Mouse (Mus musculus) stomach, postnatal 0 days (tissue): ENCODE measurements at regions not wholly inside any gene's neighbourhood (a gene's known extent, or its start where the extent isn't known, plus 50 kb on each side); places are given as distances from the start of the nearest gene placed in this dataset.

Source experiments
- ATAC-seq: fragments of 200-750 bp; cut with Nextera tagmentation; 2 replicates; pipeline ENCODE4 v1.8.0; 2017; ENCODE audit not compliant: low FRiP score, low TSS enrichment
- DNase-seq: peaks from one replicate; pipeline ENCODE4 v3.0.0-alpha.2; 2016; ENCODE audit warnings: low spot score
- H3K27ac ChIP-seq: fragments of 300-500 bp; sonication (generic); replicated peaks from 2 replicates; pipeline ENCODE4 v1.5.1; 2014; ENCODE audit warnings: mild to moderate bottlenecking, control low read depth
- H3K27me3 ChIP-seq: fragments of 300-500 bp; sonication (generic); 2 replicates; pipeline ENCODE4 v1.6.1; 2014; ENCODE audit warnings: low read length; ENCODE audit not compliant: control insufficient read depth, insufficient read depth
- H3K36me3 ChIP-seq: fragments of 300-500 bp; sonication (generic); 2 replicates; pipeline ENCODE4 v1.6.1; 2014; ENCODE audit warnings: low read length, mixed read lengths; ENCODE audit not compliant: control insufficient read depth, insufficient read depth
- H3K4me1 ChIP-seq: fragments of 300-500 bp; sonication (generic); replicated peaks from 2 replicates; pipeline ENCODE4 v1.6.1; 2014; ENCODE audit warnings: antibody characterized with exemption; ENCODE audit not compliant: control insufficient read depth, insufficient read depth
- H3K4me2 ChIP-seq: fragments of 300-500 bp; sonication (generic); replicated peaks from 2 replicates; pipeline ENCODE4 v1.6.1; 2014; ENCODE audit warnings: low read depth, mild to moderate bottlenecking, control low read depth, moderate library complexity
- H3K4me3 ChIP-seq: fragments of 300-500 bp; sonication (generic); 2 replicates; pipeline ENCODE4 v1.5.1; 2014; ENCODE audit warnings: low read depth, low read length, control low read depth
- H3K9ac ChIP-seq: fragments of 300-500 bp; sonication (generic); 2 replicates; pipeline ENCODE4 v1.6.1; 2014; ENCODE audit warnings: mild to moderate bottlenecking, low read length, control low read depth, mixed read lengths
- H3K9me3 ChIP-seq: fragments of 300-500 bp; sonication (generic); 2 replicates; pipeline ENCODE4 v1.6.1; 2016; ENCODE audit warnings: low read length; ENCODE audit not compliant: control insufficient read depth
- CTCF ChIP-seq: IDR thresholded peaks from 2 replicates; pipeline ENCODE4 v1.5.1; 2016; ENCODE audit warnings: antibody characterized with exemption, low read depth, mild to moderate bottlenecking, moderate library complexity
- EP300 ChIP-seq: optimal IDR thresholded peaks from 2 replicates; pipeline ENCODE3; 2016; ENCODE audit warnings: antibody characterized with exemption
- WGBS: fragments of 180-500 bp; shearing (Covaris S2); extraction: QIAGEN DNeasy Blood & Tissue Kit; methylation state at CpG from one replicate; pipeline ENCODE4 v1.1.7; 2014; 5-methylcytosine and 5-hydroxymethylcytosine counted together

DNA sequence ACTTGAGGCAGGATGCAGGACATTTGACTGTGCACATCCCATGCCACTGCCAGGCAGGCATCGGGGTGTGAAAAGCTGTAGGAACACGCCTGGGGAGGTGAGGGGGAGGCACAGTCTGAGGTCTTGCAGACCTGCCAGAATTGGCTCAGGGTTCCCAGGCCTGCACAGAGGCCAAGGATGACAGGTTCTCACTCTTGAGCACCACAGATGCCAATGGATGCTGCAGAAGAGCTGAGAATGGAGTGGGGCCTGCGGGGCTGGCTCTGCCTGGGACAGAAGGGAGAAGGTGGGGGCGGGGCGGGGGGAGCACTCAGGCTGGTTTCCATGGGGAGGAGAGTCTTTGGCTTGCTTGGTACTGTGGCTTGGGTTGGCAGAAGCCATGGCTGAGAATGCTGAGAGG is 469.2 kb upstream of the Syt1 start:
- no peak overlapping the region for H3K9ac ChIP-seq
- no peak for TF ChIP-seq CTCF
- no peak for TF ChIP-seq EP300
- H3K4me1 ChIP-seq = no peaks in the 10 kb centered on the region
- H3K36me3 ChIP-seq = no peaks in the 10 kb centered on the region
- DNase-seq = no peak
- H3K9me3 ChIP-seq = no peaks in the 10 kb centered on the region
- no peak overlapping the region for H3K4me3 ChIP-seq
- no peak for ATAC-seq
- H3K27ac ChIP-seq = no peak overlapping the region
- H3K4me2 ChIP-seq = no peak overlapping the region
- WGBS = 78% methylated on average over 5 of the region's 5 CpGs
- no peaks in the 10 kb centered on the region for H3K27me3 ChIP-seq

DNA sequence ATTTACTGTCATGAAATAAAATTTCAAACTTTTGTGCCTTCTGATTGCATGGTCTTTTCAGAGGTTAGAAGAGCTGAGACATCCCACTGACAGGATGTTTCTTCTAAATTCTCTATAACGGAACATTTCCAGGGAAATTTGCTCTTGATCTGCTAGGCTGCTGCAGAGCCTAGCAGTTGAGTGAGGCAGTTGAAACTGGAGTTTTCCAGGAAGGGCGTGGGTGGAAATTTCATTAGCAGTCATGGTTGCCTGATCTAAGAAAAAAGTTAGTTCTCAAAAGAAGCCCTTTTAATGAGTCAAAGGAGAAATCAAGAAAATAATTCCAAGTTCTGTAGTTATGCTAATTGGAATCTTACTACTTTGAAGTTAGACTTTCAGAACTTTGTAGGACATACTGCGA is 455.7 kb upstream of the Syt1 start:
- Histone ChIP-seq H3K9ac (no peak overlapping the region), H3K27ac (no peak overlapping the region), H3K36me3 (no peaks in the 10 kb centered on the region), H3K9me3 (no peaks in the 10 kb centered on the region), H3K4me2 (no peak overlapping the region), H3K27me3 (no peaks in the 10 kb centered on the region), H3K4me1 (no peaks in the 10 kb centered on the region), H3K4me3 (no peak overlapping the region)
- WGBS = 78% methylated on average over 3 of the region's 3 CpGs
- DNase-seq = no peak
- TF ChIP-seq CTCF = no peak
- ATAC-seq = no peak

DNA sequence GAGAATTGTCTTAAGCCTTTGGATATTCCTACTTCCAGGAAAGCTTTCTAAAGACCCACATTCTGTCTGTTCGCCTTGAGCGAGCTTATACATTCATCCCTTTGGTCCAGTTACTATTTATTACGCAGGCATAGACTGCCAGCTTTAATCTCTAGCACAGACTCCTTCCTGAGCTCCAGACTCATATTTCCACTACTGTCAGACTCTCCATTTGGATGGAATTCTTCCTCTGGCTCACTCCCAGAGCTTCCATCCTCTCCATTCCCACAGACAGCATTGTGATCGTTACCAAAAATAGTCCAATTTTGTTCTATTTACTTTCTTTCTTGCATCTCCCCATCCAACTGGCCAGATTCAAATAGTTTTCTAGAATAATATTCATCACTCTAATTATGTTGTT is 420.3 kb upstream of the Syt1 start:
- DNase-seq = no peak
- WGBS = 57% methylated on average over 4 of the region's 4 CpGs
- H3K27ac ChIP-seq = no peak overlapping the region
- no peak overlapping the region for H3K4me2 ChIP-seq
- H3K4me1 ChIP-seq = no peaks in the 10 kb centered on the region
- no peaks in the 10 kb centered on the region for H3K9me3 ChIP-seq
- H3K27me3 ChIP-seq = no peaks in the 10 kb centered on the region
- no peak for TF ChIP-seq EP300
- TF ChIP-seq CTCF = no peak
- H3K9ac ChIP-seq = no peak overlapping the region
- no peak for ATAC-seq
- H3K4me3 ChIP-seq = no peak overlapping the region
- H3K36me3 ChIP-seq = no peaks in the 10 kb centered on the region

DNA sequence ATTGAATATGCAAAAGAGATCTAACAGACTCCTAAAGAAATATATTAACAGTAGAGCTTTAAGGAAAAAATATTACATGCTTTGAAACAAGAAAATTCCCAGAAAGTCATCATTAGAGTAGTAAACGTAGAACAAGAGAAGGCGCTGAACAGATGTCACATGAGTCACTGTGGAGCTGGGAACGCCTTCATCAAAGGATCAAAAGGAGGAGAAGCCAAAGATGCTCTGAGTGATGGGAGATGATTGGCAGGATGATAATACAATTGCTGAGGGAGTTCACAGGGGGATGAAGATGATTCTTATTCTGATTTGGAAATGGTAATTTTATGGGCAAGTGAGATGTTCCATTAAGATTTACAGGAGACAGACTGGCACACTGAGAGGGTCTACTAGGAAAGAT is 417.1 kb upstream of the Syt1 start:
- Histone ChIP-seq H3K4me3 (no peak overlapping the region), H3K27ac (no peak overlapping the region), H3K4me1 (no peaks in the 10 kb centered on the region), H3K36me3 (no peaks in the 10 kb centered on the region), H3K9me3 (no peaks in the 10 kb centered on the region), H3K9ac (no peak overlapping the region), H3K4me2 (no peak overlapping the region), H3K27me3 (no peaks in the 10 kb centered on the region)
- DNase-seq (no peak), ATAC-seq (no peak)
- no peak for TF ChIP-seq EP300
- no peak for TF ChIP-seq CTCF
- 84% methylated on average over 3 of the region's 3 CpGs for WGBS

DNA sequence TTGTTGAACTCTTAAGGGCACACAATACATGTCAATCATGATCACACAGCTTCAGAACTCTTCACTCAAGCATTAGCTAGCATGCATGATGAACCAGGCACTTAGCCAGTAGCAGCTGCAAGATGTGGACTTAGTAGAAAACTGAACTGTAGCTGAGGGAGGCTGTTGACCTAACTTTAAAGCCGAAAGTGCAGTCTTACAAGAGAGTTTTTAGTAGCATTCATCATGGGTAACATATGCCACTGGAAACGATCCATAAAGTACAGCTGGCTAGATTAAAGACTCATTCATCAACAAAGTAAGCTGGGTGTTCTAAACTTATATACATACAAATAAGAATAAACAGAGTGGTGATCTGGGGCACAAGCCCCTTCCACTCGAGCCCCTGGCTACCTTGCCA is 396.2 kb upstream of the Syt1 start:
- no peak for ATAC-seq
- WGBS = 36% methylated on average over 3 of the region's 3 CpGs
- Histone ChIP-seq H3K9me3 (no peaks in the 10 kb centered on the region), H3K27ac (no peak overlapping the region), H3K4me2 (no peak overlapping the region), H3K4me1 (no peaks in the 10 kb centered on the region), H3K36me3 (no peaks in the 10 kb centered on the region), H3K27me3 (no peaks in the 10 kb centered on the region), H3K4me3 (no peak overlapping the region), H3K9ac (no peak overlapping the region)
- DNase-seq = no peak
- TF ChIP-seq CTCF = no peak

DNA sequence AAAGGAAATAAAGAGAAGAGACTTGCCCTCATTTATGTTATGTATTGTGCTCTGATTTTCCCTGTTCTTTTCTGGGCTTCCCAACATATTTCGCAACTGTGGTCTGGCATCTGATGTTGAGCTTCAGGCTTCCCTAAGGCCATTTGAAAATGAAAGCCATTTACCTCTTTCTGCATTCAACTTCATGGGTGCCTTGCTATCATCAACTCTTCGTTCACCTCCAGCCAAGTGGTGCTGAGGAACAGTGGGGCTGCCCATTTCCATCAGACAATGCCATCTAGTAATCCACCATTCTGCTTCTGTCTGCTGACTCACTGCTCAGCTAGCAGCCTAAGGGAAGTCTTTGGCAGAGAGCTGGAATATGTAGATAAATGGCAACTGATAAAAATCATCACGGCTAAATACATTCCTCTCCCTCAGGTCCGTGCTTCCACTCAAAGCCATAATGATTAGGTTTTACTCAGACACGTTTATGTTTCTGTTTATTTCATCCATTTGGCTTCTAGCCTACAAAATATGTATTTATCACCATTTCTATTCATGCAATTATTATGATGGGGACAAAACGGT is 394.4 kb upstream of the Syt1 start:
- H3K4me1 ChIP-seq = no peaks in the 10 kb centered on the region
- H3K36me3 ChIP-seq = no peaks in the 10 kb centered on the region
- no peak for ATAC-seq
- H3K4me2 ChIP-seq = no peak overlapping the region
- DNase-seq = no peak
- H3K27me3 ChIP-seq = no peaks in the 10 kb centered on the region
- no peak overlapping the region for H3K4me3 ChIP-seq
- TF ChIP-seq EP300 = no peak
- no peak for TF ChIP-seq CTCF
- no peaks in the 10 kb centered on the region for H3K9me3 ChIP-seq
- no peak overlapping the region for H3K27ac ChIP-seq
- no peak overlapping the region for H3K9ac ChIP-seq
- 70% methylated on average over 6 of the region's 6 CpGs for WGBS
